Mouse (Mus musculus) left cerebral cortex, adult 9 months (tissue): Measurements from ENCODE around the gene Gm21627.
"Not testable (repeated sequence)": the region's sequence is repeated elsewhere in the genome, so short reads cannot be mapped to it uniquely, and the experiment has no call there.

Source experiments
- DNase-seq, 2 experiments: peaks; one replicate each; pipeline ENCODE4 v3.0.0; 2022; ENCODE audit warnings: low spot score in 2 of 2

Gene Gm21627

GRCm38 (mm10) chrY:63228127-63228526 lies at the start of gene Gm21627:
Gene Gm21627 (plus strand): TSS chrY:63228427.
- DNase-seq, result not testable (repeated sequence)
